Mouse (Mus musculus) ovary, postnatal 36 days (tissue): Measurements from ENCODE around the gene Uhrf1.

Experiments
- DNase-seq: peaks from one replicate; pipeline ENCODE4 v3.0.0; 2022; ENCODE audit warnings: low spot score, mixed read lengths

Gene Uhrf1

DNA sequence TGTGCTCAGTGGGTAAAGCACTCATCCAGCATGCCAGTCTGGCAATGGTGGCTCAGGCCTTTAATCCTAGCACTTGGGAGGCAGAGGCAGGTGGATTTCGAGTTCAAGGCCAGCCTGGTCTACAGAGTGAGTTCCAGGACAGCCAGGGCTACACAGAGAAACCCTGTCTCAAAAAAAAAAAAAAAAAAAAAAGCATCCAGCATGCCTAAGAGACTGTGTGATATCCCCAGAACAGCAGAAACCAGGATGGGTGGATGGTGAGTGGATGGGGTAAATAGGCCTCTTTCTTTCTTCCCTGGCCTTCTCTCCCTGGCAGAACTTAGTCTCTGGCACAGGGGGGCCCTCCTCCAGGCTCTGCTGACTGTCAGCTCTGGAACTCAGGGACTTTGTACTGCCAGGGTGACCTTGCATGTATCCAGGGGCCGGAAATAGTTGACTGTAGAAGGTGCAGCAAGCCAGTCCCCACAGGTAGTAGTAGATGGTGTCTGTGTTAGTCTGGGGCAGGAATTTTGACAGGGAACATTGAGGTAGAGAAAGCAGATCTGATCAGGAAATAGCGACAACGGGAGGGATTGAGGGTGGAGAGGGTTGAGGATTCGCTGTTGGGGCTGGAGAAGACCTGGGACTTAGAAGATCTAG lies 27.2 kb upstream of the Uhrf1 start:
- no peak for DNase-seq

DNA sequence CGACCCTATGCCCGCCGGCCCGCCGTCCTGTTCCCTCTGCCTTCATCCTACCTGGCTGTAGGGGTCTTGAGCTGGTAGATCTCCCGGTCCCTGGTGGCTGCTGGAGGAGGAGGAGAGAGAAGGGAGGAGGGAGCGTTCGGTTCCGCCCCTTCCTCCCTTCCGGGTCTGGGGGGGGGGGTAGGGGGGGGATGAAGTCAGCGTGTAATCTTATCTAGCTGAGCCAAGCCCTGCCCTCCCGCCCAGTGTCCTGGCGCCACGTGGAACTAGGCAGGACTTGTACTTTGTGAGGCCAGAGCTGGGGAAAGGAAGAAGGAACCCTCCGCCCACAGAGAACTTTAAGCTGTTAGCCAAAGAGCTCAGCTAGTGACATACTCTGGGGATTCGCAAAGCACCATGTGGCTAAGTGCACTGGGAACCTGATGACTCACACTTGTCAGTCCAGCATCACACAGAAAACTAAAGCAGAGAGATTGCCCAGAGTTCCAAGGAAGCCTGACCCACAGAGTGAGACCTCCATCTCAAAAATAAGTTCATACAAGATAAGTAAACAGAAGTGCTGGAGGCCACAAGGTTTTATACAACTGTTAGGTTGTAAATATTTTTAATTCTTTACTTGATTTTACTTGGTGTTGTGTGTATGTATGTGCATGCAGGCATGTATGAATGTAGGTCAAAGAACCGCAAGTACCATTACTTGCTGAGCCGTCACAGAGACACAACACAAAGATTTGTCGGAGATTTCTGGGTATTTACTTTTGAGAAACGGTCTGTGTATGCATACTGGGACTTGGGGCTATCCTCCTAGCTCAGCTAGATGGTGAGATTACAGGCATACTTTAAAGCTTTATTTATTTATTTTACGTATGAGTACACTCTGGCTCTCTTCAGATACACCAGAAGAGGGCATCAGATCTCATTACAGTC lies 26.2 kb upstream of the Uhrf1 start, which contains the start of gene Ticam1:
TSS of gene Ticam1 (minus strand) at position 144 of the 924 bp plus-strand sequence.
- DNase-seq: peak; percentile 86

DNA sequence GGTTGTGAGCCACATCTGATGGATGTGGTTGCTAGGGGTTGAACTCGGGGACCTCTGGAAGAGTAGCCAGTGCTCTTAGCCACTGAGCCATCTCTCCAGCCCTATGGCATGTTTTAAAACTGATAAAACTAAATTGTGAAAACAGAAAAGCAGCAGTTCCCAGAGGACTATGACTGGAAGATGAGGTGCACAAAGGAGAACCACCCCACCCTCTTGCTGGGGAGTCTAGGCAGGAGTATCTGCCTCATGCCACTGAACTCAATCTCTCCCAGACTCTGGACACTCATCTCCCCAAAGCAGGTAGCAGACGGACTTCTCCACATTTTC lies 25.6 kb upstream of the Uhrf1 start:
- no peak for DNase-seq

DNA sequence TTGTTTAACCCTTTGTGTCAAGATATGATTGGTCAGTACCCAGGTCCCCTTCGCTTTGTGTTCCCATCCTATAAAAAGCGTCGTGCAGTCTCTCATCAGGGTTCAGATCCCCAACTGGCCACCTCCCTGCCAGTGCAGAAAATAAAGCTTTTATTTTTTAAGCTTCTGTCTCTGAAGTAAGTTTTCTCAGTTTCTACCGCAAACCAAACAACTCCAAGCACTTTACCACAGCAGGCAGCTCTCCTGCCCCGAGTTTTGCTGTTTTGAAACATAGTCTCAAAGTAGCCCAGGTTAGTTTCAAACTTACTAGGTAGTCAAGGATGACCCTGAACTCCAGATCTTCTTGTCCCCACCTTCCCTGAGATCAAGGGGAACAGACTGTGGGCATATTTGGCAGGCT lies 24.8 kb upstream of the Uhrf1 start:
- no peak for DNase-seq

DNA sequence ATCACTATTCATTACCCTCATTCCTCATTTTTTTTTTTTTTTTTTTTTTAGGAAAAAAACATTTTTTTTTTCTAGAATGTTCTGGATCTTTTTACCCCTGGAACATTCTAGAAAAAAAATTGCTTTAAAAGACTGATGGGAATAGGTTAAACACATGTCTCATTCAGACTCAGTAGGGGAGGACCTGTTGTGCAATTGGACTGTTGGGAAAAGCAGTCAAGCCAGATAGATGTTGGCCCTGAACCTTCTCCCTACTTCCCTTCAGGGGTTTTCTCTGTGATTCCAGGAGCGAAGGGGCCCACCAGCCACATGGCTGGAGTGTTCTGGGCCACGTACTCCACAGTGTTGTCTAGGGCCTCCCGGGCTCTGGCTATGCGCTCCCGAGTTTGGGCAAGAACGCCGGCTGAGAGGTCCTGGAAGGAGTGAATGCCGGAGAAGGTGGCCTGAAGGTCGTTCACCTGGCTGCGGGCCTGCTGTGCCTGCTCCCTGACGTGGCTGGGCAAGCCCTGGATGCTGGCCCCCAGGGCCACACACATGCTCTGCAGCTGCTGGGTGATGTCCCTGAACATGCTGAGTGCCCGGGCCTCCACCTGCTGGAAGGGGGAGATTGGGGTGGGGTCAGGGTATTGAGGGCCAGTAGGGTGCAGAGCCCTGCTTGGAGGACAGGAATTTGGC lies 23.5 kb upstream of the Uhrf1 start:
- no peak for DNase-seq

DNA sequence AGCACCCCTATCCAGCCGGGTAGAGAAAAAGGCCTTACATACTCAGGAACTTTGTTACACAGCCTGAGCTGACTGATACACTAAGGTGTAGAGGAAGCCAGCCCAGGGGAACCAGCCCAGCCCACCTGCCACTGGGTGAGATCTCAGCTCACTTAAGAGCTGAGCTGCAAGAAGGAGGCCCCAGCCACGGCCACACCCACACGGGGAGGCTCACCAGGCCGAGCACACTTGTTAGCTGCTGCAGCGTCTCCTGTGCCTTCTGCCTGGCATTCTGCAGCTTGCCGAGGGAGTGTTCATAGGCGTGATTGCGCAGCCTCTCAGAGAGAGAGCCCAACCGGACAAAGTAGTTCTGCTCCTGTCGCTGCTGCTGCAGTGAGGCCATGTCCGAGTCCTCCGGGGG lies 21.9 kb upstream of the Uhrf1 start:
- DNase-seq: no peak

DNA sequence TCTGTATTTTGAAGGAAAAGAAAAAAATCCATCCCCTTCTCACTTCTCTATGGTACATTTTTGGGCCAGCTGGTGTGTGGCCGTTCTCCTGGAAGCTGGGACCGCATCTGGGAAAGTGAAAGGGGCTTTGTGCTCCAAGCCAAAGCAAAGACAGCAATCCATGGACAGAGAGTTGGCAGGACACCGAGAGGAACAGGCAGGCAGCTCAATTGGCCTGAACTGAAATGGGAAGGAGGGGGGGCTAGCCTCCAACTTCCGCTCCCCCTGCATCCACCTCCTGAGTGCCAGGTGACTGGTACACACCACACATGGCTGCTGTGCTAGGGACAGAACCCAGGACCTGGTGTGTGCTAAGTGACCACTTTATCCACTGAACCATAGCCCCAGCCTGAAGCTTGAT lies 20.3 kb upstream of the Uhrf1 start:
- DNase-seq: no peak

DNA sequence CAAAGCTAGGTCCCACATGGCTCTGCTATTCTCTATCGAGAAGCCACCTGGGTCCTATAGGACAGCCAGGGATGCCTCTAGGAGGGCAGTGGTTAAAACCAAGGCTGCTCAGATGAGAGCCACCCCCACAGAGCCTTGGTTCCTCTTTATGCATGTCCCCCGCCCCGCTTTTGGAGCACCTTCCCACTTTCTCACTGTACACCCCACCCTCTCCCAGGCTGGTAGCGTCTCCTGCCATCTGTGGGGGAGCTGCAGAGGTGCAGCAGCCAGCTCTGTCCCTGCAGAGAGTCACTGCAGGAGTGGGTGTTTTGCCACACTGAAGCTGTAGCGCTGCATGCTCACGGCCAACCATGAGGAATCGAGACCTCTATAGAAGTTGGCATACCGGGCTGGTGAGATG lies 19.8 kb upstream of the Uhrf1 start:
- no peak for DNase-seq

DNA sequence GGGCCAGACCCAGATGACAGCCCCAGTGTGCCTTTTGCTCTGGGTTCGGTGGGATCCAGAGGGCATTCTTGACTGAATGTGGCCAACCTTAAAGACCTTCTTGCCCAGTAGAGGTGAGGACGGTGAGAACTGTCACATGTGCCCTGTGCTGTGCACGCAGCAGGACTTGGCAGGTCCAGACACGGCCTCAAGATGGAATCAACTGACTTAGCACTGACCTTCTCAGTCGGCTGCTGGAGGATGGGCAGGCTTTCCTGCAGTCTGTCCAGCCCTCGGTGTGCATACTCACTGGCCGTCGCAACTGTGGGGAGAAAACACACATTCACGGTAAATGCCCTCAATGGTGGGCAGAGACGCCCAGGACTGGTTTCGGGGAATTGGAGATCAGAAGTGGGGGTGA lies 17.1 kb upstream of the Uhrf1 start:
- no peak for DNase-seq

DNA sequence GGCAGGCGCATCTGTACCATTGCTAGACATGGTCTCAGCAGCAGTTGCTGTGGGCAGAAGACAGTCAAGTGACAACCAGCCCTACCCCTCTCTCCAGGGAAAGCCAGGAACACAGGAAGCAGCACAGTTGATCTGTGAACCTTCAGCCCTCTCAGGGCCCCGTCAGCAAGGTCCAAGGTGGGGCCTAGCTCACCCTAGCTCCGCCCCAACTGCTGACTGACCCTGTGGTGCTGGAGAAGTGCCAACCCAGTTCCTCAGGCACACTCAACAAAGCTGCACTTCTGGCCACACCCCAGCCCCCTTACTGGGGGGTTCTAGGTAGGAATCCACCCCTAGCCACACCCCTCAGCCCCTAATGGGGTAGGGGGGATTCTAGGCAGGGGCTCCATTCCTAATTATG lies 15.3 kb upstream of the Uhrf1 start:
- peak; percentile 53 for DNase-seq

DNA sequence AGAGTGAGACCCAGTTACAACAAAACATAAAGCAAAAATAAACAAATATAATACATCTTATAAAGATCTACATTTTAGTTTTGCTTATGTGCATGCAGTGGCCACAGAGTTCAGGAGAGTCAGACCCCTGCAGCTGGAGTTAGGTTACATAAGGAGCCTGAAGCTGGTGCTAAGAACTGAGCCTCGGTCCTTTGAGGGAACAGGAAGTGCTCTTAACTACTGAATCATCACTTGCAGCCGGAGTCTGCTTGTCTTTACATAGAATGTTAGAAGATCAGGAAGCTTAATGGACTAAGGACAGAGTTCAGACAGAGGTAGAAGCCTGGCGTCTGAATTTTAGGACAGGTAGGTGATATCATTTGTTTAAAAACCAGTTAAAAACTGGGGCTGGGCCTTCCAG lies 14.3 kb upstream of the Uhrf1 start:
- no peak for DNase-seq

DNA sequence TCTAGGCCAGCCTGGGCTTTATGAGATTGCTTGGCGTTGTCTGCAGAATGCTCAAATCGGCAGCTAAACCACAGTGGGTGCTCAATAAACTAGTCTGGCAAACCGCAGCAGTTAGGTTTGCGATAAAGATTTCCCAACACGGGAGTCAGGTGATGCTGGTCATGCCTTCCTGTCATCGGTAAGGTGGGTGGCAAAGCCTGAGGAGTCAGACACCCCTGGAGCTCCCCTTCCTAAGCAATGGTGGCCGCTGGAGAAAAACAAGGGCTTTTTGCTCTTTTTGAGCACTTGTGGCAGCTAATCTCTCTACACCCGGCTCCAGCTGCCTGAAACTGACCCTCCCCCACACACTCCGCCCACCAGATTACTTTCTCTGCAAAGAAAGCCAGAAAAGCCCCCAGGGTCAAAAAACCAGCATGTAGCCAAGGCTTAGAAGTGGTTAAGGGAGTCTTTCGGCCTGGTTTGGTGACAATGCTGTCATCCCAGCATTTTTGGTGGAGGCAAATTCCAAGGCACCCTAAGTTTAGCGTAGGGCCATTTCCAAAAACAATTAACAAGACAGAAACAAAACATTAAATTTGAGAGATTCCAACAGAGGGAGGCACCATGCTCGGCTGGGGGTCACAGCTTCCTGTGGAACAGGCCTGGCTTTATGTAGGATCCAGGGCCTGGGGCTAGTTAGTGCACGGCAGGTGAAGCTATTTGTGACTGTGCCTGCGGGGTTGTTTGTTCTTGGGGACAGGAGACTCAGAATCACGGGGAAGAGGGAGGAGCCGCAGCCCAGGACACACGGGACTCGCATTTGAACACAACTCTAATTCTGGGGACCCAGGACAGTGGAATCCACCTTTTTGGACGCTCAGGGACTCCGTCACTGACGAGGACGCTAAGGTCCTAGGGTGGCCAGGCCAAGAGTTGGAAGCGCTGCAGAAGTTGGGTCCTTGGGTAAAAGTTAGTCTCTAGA lies 13.5 kb upstream of the Uhrf1 start:
- peak; percentile 56 for DNase-seq

DNA sequence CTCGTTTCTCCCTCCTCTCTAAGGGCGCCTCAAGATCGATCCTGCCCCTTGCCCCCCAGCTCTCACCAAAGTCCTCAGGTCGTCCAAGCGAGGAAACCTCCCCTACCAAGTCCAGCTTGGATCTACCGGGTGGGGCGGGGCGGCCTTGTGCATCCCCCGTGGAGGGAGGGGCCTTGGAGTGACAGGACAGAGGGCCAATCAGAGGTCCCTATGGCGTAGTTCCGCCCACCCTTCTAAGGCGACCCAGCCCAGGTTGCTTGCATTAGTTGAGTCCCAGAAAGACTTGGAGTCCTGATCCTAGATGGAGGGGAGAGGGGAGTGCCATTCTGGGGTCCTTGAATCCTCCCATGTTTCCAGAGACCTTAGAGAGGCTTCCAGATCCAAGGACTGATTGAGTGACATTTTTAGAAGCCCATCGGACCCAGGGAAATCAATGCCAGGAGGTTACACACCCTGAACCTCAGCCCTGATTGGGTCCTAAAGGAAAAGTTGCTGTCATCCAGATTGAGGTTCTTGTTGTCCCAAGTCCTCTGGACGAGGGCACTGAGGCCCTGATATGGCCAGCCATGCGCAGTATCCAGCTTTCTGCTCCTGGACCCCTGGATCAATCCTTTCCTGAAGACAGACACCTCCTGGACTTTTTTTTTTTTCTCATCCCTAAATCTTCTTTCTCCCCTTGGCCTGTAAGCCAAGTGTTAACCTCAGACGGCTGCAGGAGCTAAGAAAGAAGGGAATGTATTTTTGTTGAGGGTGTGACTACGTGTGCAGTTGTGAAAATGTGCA lies 12.5 kb upstream of the Uhrf1 start:
- DNase-seq: peak; percentile 98

DNA sequence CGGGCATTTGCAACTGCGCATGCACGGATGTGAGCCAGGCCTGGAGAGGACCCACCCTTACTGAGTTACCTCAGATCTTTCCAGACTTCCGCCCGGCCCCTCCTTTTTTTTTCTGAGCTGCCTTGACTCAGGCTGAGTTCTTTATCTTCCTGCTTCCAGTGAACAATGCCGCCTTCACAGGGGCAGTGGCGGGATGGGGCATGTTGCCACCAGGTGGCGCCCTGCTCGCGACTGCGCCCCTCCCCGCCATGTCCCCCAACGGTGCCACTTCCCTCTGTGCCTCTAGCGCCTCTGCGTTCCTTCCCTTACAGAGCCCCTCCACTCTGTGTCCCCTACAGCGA lies 12.0 kb upstream of the Uhrf1 start:
- DNase-seq: peak; percentile 88

DNA sequence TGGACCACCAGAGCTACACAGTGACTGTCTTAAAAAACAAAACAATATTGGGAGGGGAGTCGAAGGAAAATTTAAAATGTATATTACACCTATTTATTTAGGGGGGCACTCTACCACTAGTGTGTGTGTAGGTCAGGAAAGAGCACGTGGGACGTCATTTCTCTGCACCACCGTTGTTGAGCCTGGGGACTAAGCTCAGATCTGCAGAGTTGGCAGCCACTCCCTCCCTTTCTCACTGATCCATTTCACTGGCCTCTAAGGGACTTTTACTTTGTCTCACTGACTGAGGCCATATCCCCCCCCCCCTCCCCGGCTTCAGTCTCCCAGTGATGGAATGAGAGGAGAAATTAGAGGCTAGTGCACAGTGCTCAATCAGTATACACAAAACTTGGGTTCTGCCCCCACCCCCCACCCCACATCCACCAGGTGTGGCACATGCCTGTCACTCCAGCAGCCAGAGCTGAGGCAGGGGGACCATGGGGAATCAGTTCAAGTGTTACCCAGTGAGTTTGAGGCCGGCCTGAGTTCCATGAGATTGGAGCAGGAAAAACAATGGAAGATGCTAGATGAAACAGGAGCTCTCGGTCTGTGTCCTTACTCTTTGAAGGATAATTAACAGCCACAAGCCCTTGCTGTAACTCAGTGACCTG lies 11.2 kb upstream of the Uhrf1 start:
- no peak for DNase-seq

DNA sequence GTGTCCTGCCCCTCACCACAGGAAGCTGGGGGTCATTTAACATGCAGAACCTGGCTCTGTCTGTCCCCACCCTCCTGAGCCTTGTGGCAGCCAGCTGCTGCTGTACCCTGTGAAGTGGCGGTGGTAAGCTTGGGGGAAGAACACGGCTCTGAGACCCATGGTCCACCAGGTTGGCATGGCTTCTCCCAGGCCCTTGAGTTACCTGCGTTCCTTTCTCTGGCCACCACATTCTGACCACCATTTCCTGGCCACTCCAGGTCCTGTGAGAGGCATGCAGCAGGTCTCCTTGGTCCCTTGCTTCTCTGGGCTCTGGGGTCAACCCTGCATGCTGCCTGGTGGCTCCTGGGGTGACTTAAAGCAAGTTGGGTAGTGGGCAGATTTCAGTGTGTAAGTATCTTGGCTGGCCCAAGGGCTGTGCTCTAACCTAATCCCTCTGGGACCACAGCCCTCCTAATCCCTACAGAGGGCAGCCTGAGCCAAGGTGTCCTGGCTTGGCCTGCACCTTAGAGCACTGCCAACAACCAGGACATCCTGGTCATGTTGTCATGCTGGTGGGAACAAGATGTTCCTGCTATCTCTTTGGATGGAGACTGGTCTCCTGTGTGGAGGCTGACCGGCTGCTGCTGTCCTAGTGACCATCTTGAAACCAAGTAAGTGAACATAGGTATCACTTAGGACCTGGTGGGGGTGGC lies 10.4 kb upstream of the Uhrf1 start, which contains the start of gene Plin3:
TSS of gene Plin3 (minus strand) at position 343 of the 692 bp plus-strand sequence.
- DNase-seq: no peak

DNA sequence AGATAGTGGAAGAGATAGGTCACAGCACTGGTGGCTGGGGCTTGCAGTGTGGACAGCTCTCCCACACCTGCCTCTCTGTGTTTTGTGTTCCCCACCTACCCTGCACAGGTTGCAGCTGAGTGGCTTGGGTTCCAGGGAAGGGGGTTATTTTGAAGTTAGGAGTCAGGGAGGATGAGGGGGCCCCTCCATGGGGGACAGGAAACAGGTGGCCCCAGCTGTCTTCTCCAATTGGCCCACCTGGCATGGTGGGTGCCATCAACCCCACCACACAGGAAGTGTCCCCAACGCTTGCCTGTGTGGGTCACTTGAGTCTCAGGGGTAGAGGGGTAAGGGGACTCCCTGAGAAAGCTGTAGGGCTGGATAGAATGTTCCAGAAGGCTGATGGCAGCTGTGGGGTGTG lies 9.8 kb upstream of the Uhrf1 start:
- DNase-seq: no peak

DNA sequence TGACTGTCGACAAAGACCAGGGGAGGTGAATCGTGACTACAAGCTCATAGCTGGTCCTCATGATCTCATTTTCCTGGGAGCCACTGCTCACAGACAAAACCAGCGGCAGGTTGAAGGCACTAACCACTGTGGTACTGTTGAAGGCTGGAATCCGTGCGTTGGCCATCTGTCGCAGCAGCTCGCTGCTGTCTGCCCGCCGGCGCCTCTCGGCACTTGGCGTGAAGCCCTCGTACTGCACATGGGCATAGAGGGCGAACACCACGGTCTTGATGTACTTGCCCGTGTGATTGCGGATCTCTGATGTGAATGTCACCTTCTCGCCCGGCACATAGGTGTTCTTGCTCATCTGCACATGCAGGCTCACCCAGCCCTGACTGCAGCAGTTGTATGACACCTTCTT lies 8.9 kb upstream of the Uhrf1 start:
- no peak for DNase-seq

DNA sequence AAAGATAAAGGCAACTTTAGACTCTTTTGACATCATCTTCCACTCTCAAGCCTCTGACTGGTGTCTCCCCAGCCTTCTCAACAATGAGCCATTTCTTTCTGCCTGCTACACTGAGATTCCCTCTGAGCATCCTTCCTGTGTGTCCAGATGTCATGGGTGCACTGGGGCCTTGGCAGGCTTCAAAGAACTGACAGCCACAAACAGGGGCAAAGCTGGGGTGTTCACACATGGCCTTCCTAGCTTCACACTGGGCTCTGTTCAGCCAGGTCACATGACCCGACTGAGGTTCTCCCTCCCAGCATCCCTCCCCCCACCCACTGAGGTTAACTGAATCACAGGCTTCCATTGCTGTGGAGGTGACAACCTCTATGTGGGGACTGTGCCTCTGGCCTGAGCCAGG lies 6.9 kb upstream of the Uhrf1 start:
- no peak for DNase-seq

DNA sequence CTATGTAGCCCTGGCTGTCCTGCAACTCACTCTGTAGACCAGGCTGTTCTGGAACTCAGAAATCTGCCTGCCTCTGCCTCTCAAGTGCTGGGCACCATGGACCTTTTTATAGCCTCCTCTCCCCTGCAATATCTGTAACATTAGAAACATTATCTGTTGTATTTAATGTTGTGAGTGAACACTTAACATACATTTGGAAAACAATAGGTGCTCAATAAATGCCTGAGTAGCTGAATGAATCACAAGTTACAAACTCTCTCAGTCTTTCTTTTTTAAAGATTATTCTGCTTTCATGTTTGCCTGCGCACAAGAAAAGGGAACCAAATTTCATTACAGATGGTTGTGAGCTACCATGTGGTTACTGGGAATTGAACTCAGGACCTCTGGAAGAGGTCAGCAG lies 4.9 kb upstream of the Uhrf1 start:
- no peak for DNase-seq
